Mouse (Mus musculus) forebrain, embryonic 14.5 days (tissue): Measurements from ENCODE around the gene Fam131c. TPM values are rescaled to one million over a fixed set of nuclear protein-coding genes. Genes with fewer than 3 reads are reported as not detected.

ENCODE experiments used
- ATAC-seq: fragments of 200-750 bp; cut with Nextera tagmentation; 2 replicates; pipeline ENCODE4 v1.8.0; 2017; ENCODE audit warnings: mild to moderate bottlenecking, moderate library complexity
- DNase-seq: peaks from one replicate; pipeline ENCODE4 v3.0.0-alpha.2; 2015; ENCODE audit warnings: low spot score
- H3K27ac ChIP-seq: fragments of 300-500 bp; sonication (generic); 2 replicates; pipeline ENCODE4 v1.5.1; 2014; ENCODE audit warnings: low read depth, mild to moderate bottlenecking, control low read depth, low read length, moderate library complexity
- H3K27me3 ChIP-seq: fragments of 300-500 bp; sonication (generic); replicated peaks from 2 replicates; pipeline ENCODE4 v1.6.1; 2014; ENCODE audit warnings: low read length, control low read depth, mixed read lengths; ENCODE audit not compliant: control insufficient read depth, insufficient read depth
- H3K36me3 ChIP-seq: fragments of 300-500 bp; sonication (generic); 2 replicates; pipeline ENCODE4 v1.6.1; 2014; ENCODE audit warnings: low read length, control low read depth; ENCODE audit not compliant: control insufficient read depth, insufficient read depth
- H3K4me1 ChIP-seq: fragments of 300-500 bp; sonication (generic); 2 replicates; pipeline ENCODE4 v1.6.1; 2014; ENCODE audit warnings: antibody characterized with exemption, low read length, control low read depth; ENCODE audit not compliant: control insufficient read depth, insufficient read depth
- H3K4me2 ChIP-seq: fragments of 300-500 bp; sonication (generic); 2 replicates; pipeline ENCODE4 v1.6.1; 2014; ENCODE audit warnings: mild to moderate bottlenecking, control low read depth, low read length
- H3K4me3 ChIP-seq: fragments of 300-500 bp; sonication (generic); 2 replicates; pipeline ENCODE4 v1.5.1; 2014; ENCODE audit warnings: low read depth, low read length, control low read depth
- H3K9ac ChIP-seq: fragments of 300-500 bp; sonication (generic); 2 replicates; pipeline ENCODE4 v1.6.1; 2014; ENCODE audit warnings: mild to moderate bottlenecking, low read length, control low read depth, moderate library complexity
- H3K9me3 ChIP-seq: fragments of 300-500 bp; sonication (generic); replicated peaks from 2 replicates; pipeline ENCODE4 v1.6.1; 2016; ENCODE audit warnings: low read length, control low read depth, mixed read lengths; ENCODE audit not compliant: control insufficient read depth
- WGBS: fragments of 180-500 bp; shearing (Covaris S2); extraction: QIAGEN DNeasy Blood & Tissue Kit; methylation state at CpG from one replicate; pipeline ENCODE4 v1.1.7; 2014; 5-methylcytosine and 5-hydroxymethylcytosine counted together
- polyA plus RNA-seq: library from polyadenylated mRNA; unstranded; fragments of >200 nt; fragmentation: Nextera tagmentation; extraction: Ambion mirVana; gene quantifications from 2 replicates; pipeline ENCODE4 v1.2.1, GENCODE M21; 2014

Fam131c gene
- polyA plus RNA-seq, 1 experiment from 2014 or later, result 10.2 TPM

- Histone ChIP-seq H3K4me3 (no peak overlapping the region), H3K27me3 (no peaks in the 10 kb centered on the region), H3K4me2 (no peak overlapping the region), H3K27ac (no peak overlapping the region), H3K4me1 (no peaks in the 10 kb centered on the region), H3K9ac (no peak overlapping the region), H3K36me3 (no peaks in the 10 kb centered on the region), H3K9me3 (no peaks in the 10 kb centered on the region)
- ATAC-seq (no peak), DNase-seq (no peak)
- WGBS, result 74% methylated on average over 11 of the region's 11 CpGs
Measured at GRCm38 (mm10) chr4:141348616-141349015, 19.4 kb upstream of the Fam131c start.

- H3K4me2 ChIP-seq, result no peak overlapping the region
Measured at GRCm38 (mm10) chr4:141350015-141350414, 18.0 kb upstream of the Fam131c start.

GRCm38 (mm10) chr4:141351972-141352371, 16.0 kb upstream of the Fam131c start:
- WGBS, result 71% methylated on average over 7 of the region's 7 CpGs
- ATAC-seq (no peak), DNase-seq (no peak)
- no peaks in the 10 kb centered on the region for H3K36me3 ChIP-seq
- H3K27me3 ChIP-seq, result no peaks in the 10 kb centered on the region
- H3K9me3 ChIP-seq, result no peaks in the 10 kb centered on the region
- H3K9ac ChIP-seq, result no peak overlapping the region
- no peak overlapping the region for H3K4me2 ChIP-seq
- no peaks in the 10 kb centered on the region for H3K4me1 ChIP-seq
- no peak overlapping the region for H3K27ac ChIP-seq
- H3K4me3 ChIP-seq, result no peak overlapping the region

More at GRCm38 (mm10) chr4:141350015-141350414, 18.0 kb upstream of the Fam131c start:
- Histone ChIP-seq H3K36me3 (no peaks in the 10 kb centered on the region), H3K4me3 (no peak overlapping the region), H3K27ac (no peak overlapping the region), H3K9ac (no peak overlapping the region), H3K4me1 (no peaks in the 10 kb centered on the region), H3K9me3 (no peaks in the 10 kb centered on the region), H3K27me3 (no peaks in the 10 kb centered on the region)
- no peak for DNase-seq
- WGBS, result 88% methylated on average over 12 of the region's 12 CpGs
- ATAC-seq, result no peak

- Histone ChIP-seq H3K4me2 (no peak overlapping the region), H3K9ac (no peak overlapping the region), H3K36me3 (no peaks in the 10 kb centered on the region), H3K4me3 (no peak overlapping the region), H3K27ac (no peak overlapping the region), H3K4me1 (no peaks in the 10 kb centered on the region), H3K9me3 (no peaks in the 10 kb centered on the region), H3K27me3 (no peaks in the 10 kb centered on the region)
- no peak for ATAC-seq
- WGBS, result 73% methylated on average over 5 of the region's 5 CpGs
- no peak for DNase-seq
Measured at GRCm38 (mm10) chr4:141352986-141353385, 15.0 kb upstream of the Fam131c start.

GRCm38 (mm10) chr4:141353868-141354267, 14.2 kb upstream of the Fam131c start:
- no peaks in the 10 kb centered on the region for H3K36me3 ChIP-seq
- H3K27ac ChIP-seq, result no peak overlapping the region
- no peak overlapping the region for H3K4me3 ChIP-seq
- WGBS, result 70% methylated on average over 8 of the region's 8 CpGs
- no peak for DNase-seq
- H3K9ac ChIP-seq, result no peak overlapping the region
- no peaks in the 10 kb centered on the region for H3K9me3 ChIP-seq
- H3K27me3 ChIP-seq, result no peaks in the 10 kb centered on the region
- H3K4me2 ChIP-seq, result no peak overlapping the region
- no peak for ATAC-seq
- H3K4me1 ChIP-seq, result no peaks in the 10 kb centered on the region

GRCm38 (mm10) chr4:141357811-141358210, 10.2 kb upstream of the Fam131c start:
- Histone ChIP-seq H3K27ac (no peak overlapping the region), H3K9me3 (no peaks in the 10 kb centered on the region), H3K27me3 (no peaks in the 10 kb centered on the region), H3K4me2 (no peak overlapping the region), H3K4me3 (no peak overlapping the region), H3K9ac (no peak overlapping the region), H3K4me1 (peaks cover 6% of the 10 kb centered on the region; the same call in 1 of the 2 replicates), H3K36me3 (no peaks in the 10 kb centered on the region)
- no peak for DNase-seq
- ATAC-seq, result no peak

- H3K4me3 ChIP-seq, result no peak overlapping the region
Measured at GRCm38 (mm10) chr4:141359222-141359621, 8.8 kb upstream of the Fam131c start.

GRCm38 (mm10) chr4:141360846-141361245, 7.2 kb upstream of the Fam131c start:
- no peak for ATAC-seq
- H3K4me1 ChIP-seq, result peaks cover 6% of the 10 kb centered on the region; the same call in 1 of the 2 replicates
- H3K36me3 ChIP-seq, result no peaks in the 10 kb centered on the region
- H3K27me3 ChIP-seq, result no peaks in the 10 kb centered on the region; the same call in 1 of the 2 replicates
- H3K4me3 ChIP-seq, result no peak overlapping the region
- DNase-seq, result peak; percentile 53
- 24% methylated on average over 7 of the region's 7 CpGs for WGBS
- H3K9ac ChIP-seq, result no peak overlapping the region
- no peaks in the 10 kb centered on the region for H3K9me3 ChIP-seq
- no peak overlapping the region for H3K4me2 ChIP-seq
- H3K27ac ChIP-seq, result no peak overlapping the region

More at GRCm38 (mm10) chr4:141359222-141359621, 8.8 kb upstream of the Fam131c start:
- no peak for DNase-seq
- no peak overlapping the region for H3K4me2 ChIP-seq
- H3K27ac ChIP-seq, result no peak overlapping the region
- no peaks in the 10 kb centered on the region for H3K27me3 ChIP-seq
- 86% methylated on average over 6 of the region's 6 CpGs for WGBS
- H3K36me3 ChIP-seq, result no peaks in the 10 kb centered on the region
- no peak for ATAC-seq
- H3K9ac ChIP-seq, result no peak overlapping the region
- H3K9me3 ChIP-seq, result no peaks in the 10 kb centered on the region
- H3K4me1 ChIP-seq, result peaks cover 6% of the 10 kb centered on the region; the same call in 1 of the 2 replicates

GRCm38 (mm10) chr4:141362937-141363548, 5.0 kb upstream of the Fam131c start:
- Histone ChIP-seq H3K27me3 (peaks cover 11% of the 10 kb centered on the region), H3K27ac (no peak overlapping the region), H3K4me2 (no peak overlapping the region), H3K4me1 (peaks cover 6% of the 10 kb centered on the region; the same call in 1 of the 2 replicates), H3K4me3 (no peak overlapping the region), H3K9ac (no peak overlapping the region), H3K9me3 (no peaks in the 10 kb centered on the region), H3K36me3 (no peaks in the 10 kb centered on the region)
- 28% methylated on average over 11 of the region's 11 CpGs for WGBS
- DNase-seq (peak; percentile 89), ATAC-seq (peak; percentile 49; the same call in 1 of the 2 replicates)
